Mouse (Mus musculus): Measurements from ENCODE around the gene LTO1. TPM values are rescaled to one million over a fixed set of nuclear protein-coding genes. Genes with fewer than 3 reads are reported as not detected.

LTO1 gene
- polyA plus RNA-seq, 1 experiment from 2014 or later = 23.3 TPM

DNA sequence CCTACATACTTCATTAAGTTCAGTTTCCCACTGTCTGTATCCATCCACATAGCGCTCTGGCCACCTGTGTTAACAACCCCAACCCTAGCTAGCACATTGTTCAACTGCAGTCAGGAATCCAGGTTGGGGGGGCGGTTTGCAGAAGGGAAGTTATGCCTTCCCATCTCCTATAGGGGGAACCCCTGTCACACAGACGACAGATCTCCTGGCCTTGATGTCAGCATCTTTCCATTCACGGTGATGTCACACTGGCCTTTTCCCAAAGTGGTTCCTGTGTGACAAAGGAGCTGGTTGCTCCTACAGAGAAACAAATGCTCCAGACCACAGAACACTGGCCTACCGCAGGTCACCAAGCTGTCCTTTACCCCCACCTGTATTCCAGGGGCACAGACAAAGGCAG lies 20.7 kb downstream of the LTO1 start:
- DNase-seq (ENCODE audit: low spot score) (peak; percentile 75), ATAC-seq (no peak)
- no peak overlapping the region for H3K4me2 ChIP-seq (replicated peaks; ENCODE audit: low read depth, low read length)
- WGBS = 53% methylated on average over 5 of the region's 5 CpGs
- H3K9me3 ChIP-seq (ENCODE audit: low read length) = no peaks in the 10 kb centered on the region
- no peaks in the 10 kb centered on the region; the same call in 1 of the 2 replicates for H3K36me3 ChIP-seq (ENCODE audit: insufficient read depth, low read length)
- H3K27me3 ChIP-seq (replicated peaks; ENCODE audit: insufficient read depth, low read length) = no peaks in the 10 kb centered on the region
- H3K9ac ChIP-seq (replicated peaks; ENCODE audit: low read depth) = no peak overlapping the region
- no peak overlapping the region for H3K27ac ChIP-seq (ENCODE audit: low read length)
- H3K4me1 ChIP-seq (ENCODE audit: insufficient read depth, low read depth, low read length) = peaks cover 4% of the 10 kb centered on the region; the same call in 1 of the 2 replicates
- no peak overlapping the region for H3K4me3 ChIP-seq (ENCODE audit: low read depth, low read length)
- peak; percentile 72 for TF ChIP-seq CTCF (IDR thresholded peaks at IDR 0.05)
- TF ChIP-seq EP300 (IDR thresholded peaks at IDR 0.05) = no peak

DNA sequence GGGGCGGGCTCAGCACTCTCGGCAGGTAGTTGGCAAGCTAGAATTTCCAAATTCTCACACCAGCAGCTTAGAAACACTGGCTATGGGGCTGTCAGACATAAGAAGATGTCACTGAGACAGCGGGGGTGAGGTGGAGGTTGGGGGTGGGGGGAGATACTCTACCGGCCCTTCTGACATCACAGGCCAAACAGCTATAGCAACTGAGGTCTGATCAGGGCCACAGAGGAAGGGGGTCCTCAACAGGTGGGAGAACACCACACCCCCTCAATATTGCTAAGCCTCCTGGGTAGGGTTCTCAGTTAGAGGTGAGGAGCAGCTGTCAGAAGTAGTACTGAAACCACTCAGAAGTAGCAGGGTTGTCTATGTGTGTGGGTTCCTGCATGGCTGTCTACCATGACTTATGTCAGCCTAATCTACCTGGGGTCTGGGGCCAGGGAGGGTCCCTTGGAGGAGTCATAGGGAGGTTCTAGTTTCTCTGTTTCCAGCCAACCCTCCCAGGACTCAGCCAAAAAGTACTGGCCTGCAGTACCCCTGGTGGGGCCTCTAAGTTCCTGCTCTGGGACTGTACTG lies 21.5 kb downstream of the LTO1 start:
- Histone ChIP-seq H3K27me3 (replicated peaks; ENCODE audit: insufficient read depth, low read length) (no peaks in the 10 kb centered on the region), H3K4me3 (ENCODE audit: low read depth, low read length) (no peak overlapping the region), H3K27ac (ENCODE audit: low read length) (no peak overlapping the region), H3K9me3 (ENCODE audit: low read length) (no peaks in the 10 kb centered on the region), H3K36me3 (ENCODE audit: insufficient read depth, low read length) (no peaks in the 10 kb centered on the region; the same call in 1 of the 2 replicates), H3K4me1 (ENCODE audit: insufficient read depth, low read depth, low read length) (peaks cover 8% of the 10 kb centered on the region), H3K4me2 (replicated peaks; ENCODE audit: low read depth, low read length) (no peak overlapping the region), H3K9ac (replicated peaks; ENCODE audit: low read depth) (no peak overlapping the region)
- TF ChIP-seq CTCF (IDR thresholded peaks at IDR 0.05) = no peak
- DNase-seq (ENCODE audit: low spot score) (no peak), ATAC-seq (no peak)
- 74% methylated on average over 4 of the region's 4 CpGs for WGBS

DNA sequence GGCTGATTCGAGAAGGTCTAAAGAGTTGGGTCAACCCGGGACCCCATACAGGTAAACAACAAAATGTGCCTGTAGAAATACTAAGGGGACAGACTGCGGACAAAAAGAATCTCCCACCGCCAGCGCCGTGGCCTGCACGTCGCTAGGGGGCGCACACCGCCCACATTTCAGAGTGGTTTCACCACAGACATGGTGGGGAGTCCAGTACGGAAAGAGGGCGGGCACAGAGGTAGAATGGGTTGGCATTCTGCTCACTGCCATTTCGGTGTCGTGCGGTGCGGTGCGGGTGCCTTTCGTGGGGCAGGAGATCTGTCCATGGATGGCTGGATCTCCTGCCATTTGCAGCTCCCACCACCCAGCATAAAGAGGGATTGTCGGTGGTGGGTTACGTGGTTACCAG lies 22.6 kb downstream of the LTO1 start:
- H3K9ac ChIP-seq (replicated peaks; ENCODE audit: low read depth) = peak overlapping the region; percentile 59
- peaks cover 15% of the 10 kb centered on the region for H3K4me1 ChIP-seq (ENCODE audit: insufficient read depth, low read depth, low read length)
- WGBS = 2% methylated on average over 20 of the region's 20 CpGs
- 0 out of 2 replicates have a peak overlapping the region, but pooled peaks have one; percentile 3 for H3K27ac ChIP-seq (ENCODE audit: low read length)
- H3K27me3 ChIP-seq (replicated peaks; ENCODE audit: insufficient read depth, low read length) = no peaks in the 10 kb centered on the region
- DNase-seq (ENCODE audit: low spot score) = peak; percentile 92
- no peaks in the 10 kb centered on the region for H3K9me3 ChIP-seq (ENCODE audit: low read length)
- TF ChIP-seq EP300 (IDR thresholded peaks at IDR 0.05) (no peak), CTCF (IDR thresholded peaks at IDR 0.05) (peak; percentile 99)
- peak; percentile 53 for ATAC-seq
- H3K4me2 ChIP-seq (replicated peaks; ENCODE audit: low read depth, low read length) = peak overlapping the region; percentile 97
- H3K4me3 ChIP-seq (ENCODE audit: low read depth, low read length) = peak overlapping the region; percentile 62
- no peaks in the 10 kb centered on the region; the same call in 1 of the 2 replicates for H3K36me3 ChIP-seq (ENCODE audit: insufficient read depth, low read length)

DNA sequence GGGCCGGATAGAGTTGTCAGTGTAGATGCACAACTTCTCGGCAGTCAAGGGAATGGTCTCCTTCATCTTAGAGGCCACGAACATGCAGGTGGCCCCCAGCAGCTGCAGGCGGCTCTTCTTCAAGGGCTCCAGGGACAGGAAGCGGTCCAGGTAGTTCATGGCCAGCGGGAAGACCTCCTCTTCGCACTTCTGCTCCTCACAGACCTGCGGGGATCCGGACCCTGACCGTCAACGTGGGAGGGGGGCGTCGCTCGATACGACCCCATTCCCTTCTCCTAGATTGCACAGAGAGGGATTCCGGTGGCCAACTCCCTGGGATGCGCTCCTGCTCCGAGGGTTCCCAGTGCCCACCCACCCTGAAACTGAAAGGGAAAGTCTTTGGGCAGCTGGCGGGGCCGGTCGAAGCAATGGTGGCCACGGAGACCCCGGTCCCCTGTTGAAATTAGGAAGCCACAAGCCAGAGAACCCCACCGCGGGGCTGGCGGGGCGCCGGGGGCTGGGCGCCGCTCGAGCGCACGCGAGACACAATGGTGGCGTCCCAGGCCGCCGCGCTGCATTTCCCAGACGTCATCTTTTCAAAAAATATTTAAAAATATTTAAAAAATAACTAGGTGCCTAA lies 23.1 kb downstream of the LTO1 start:
- under 1% methylated on average over 38 of the region's 39 CpGs for WGBS
- Histone ChIP-seq H3K9ac (replicated peaks; ENCODE audit: low read depth) (peak overlapping the region; percentile 59), H3K4me1 (ENCODE audit: insufficient read depth, low read depth, low read length) (peaks cover 21% of the 10 kb centered on the region), H3K4me2 (replicated peaks; ENCODE audit: low read depth, low read length) (peak overlapping the region; percentile 97), H3K4me3 (ENCODE audit: low read depth, low read length) (peak overlapping the region; percentile 62), H3K9me3 (ENCODE audit: low read length) (no peaks in the 10 kb centered on the region), H3K36me3 (ENCODE audit: insufficient read depth, low read length) (no peaks in the 10 kb centered on the region; the same call in 1 of the 2 replicates), H3K27me3 (replicated peaks; ENCODE audit: insufficient read depth, low read length) (no peaks in the 10 kb centered on the region), H3K27ac (ENCODE audit: low read length) (0 out of 2 replicates have a peak overlapping the region, but pooled peaks have one; percentile 3)
- DNase-seq (ENCODE audit: low spot score) (no peak), ATAC-seq (no peak)
- TF ChIP-seq EP300 (IDR thresholded peaks at IDR 0.05) (no peak), CTCF (IDR thresholded peaks at IDR 0.05) (no peak)

DNA sequence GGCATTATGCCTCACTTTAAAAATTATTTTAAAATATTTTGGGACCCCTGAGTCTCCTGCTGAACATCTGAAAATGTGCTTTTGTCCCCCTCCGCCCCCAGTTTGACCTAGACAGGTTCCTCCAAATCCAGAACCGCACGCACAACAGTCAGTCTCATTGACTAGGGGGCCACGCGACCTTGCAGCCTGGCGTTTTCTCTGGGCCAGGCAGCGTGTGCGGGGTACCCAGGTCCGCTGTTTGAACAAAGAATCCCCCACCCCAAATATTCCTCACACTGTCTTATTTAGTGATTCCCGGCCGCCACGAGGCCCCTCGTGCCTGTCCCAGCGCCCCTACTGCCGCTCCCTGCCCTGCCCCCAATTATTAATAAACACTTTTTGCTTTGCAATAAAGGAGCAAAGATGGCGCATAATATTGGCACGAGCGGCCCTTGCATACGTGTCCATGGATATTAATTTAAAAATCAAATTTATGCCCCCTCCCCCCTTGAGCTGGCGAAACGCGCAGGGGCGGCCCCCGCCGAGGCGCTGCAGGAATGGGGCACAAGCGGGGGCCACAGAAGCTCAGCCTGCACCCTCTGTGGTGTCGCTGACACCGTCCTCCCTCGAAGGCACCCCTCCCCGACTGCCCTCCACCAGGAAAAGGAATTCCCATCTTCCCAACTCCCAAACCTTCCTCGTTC lies 23.9 kb downstream of the LTO1 start:
- no peak for TF ChIP-seq EP300 (IDR thresholded peaks at IDR 0.05)
- TF ChIP-seq CTCF (IDR thresholded peaks at IDR 0.05) = no peak
- Histone ChIP-seq H3K4me1 (ENCODE audit: insufficient read depth, low read depth, low read length) (peaks cover 23% of the 10 kb centered on the region), H3K4me3 (ENCODE audit: low read depth, low read length) (peak overlapping the region; percentile 62), H3K9ac (replicated peaks; ENCODE audit: low read depth) (peak overlapping the region; percentile 59), H3K27me3 (replicated peaks; ENCODE audit: insufficient read depth, low read length) (no peaks in the 10 kb centered on the region), H3K36me3 (ENCODE audit: insufficient read depth, low read length) (no peaks in the 10 kb centered on the region), H3K27ac (ENCODE audit: low read length) (peak overlapping the region; percentile 64), H3K4me2 (replicated peaks; ENCODE audit: low read depth, low read length) (peak overlapping the region; percentile 97), H3K9me3 (ENCODE audit: low read length) (no peaks in the 10 kb centered on the region)
- WGBS = under 1% methylated on average over 26 of the region's 32 CpGs
- DNase-seq (ENCODE audit: low spot score) (no peak), ATAC-seq (no peak)

DNA sequence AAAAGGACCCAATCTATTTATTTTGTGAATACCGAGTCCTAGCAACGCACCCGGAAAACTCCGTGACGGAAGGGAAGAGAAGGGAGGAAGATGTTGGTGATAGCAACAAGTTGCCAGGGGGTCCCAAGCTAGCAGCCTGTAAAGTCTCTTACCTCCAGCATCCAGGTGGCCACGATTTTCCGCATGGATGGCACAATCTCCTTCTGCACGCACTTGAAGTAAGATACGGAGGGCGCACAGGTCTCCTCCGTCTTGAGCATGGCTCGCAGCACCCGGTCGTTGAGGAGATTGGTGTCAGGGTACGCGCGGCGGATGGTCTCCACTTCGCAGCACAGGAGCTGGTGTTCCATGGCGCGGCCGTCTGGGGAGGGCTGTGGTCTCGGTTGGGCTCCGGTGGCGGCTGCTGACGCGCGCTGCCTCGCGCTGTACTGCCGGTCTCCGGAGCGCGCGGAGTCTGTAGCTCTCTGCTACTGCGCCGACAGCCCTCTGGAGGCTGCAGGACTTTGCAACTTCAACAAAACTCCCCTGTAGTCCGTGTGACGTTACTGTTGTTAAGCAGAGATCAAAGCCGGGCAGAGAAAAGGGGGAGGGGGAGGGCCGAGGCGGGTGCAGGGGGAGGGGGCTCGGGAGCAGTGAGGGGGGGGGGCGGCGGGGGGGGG lies 24.6 kb downstream of the LTO1 start, which contains the start of gene Ccnd1:
TSS of gene Ccnd1 (minus strand) at position 582 of the 659 bp plus-strand sequence.
- Histone ChIP-seq H3K27ac (ENCODE audit: low read length) (peak within 1 kb of the TSS; percentile 64), H3K4me1 (ENCODE audit: insufficient read depth, low read depth, low read length) (peaks cover 23% of the 10 kb centered on the region), H3K9me3 (ENCODE audit: low read length) (no peaks in the 10 kb centered on the region), H3K27me3 (replicated peaks; ENCODE audit: insufficient read depth, low read length) (no peaks in the 10 kb centered on the region), H3K9ac (replicated peaks; ENCODE audit: low read depth) (peak within 1 kb of the TSS; percentile 59), H3K4me2 (replicated peaks; ENCODE audit: low read depth, low read length) (peak within 1 kb of the TSS; percentile 97), H3K36me3 (ENCODE audit: insufficient read depth, low read length) (no peaks in the 10 kb centered on the region), H3K4me3 (ENCODE audit: low read depth, low read length) (peak within 1 kb of the TSS; percentile 62)
- ATAC-seq (peak; percentile 55), DNase-seq (ENCODE audit: low spot score) (peak; percentile 85)
- TF ChIP-seq CTCF (IDR thresholded peaks at IDR 0.05) (peak; percentile 33), EP300 (IDR thresholded peaks at IDR 0.05) (no peak)
- WGBS = 2% methylated on average over 36 of the region's 45 CpGs
